18 mouse cellular contexts compared by ENCODE assay signal in genomic region chr15:30633917-30634316, GRCm38 (mm10).
DNase-seq lines count a peak whose midpoint lies in the region; ATAC-seq lines count a peak whose summit lies in the region.
"Had no signal": no experiment of that assay in that cellular context is flagged by ENCODE, and none has a peak within 500 bp of the region (broad histone marks: within the 10 kb centered on the region; RNA-seq: fewer than 3 reads in every experiment).

No protein-coding gene starts in this region.

- WGBS in forebrain, embryonic 13.5 days = 25% methylated on average over 2 of the region's 2 CpGs
- 68% methylated on average over 2 of the region's 2 CpGs for WGBS in forebrain, embryonic 11.5 days
- 39% methylated on average over 2 of the region's 2 CpGs for WGBS in forebrain, embryonic 14.5 days
- 43% methylated on average over 2 of the region's 2 CpGs for WGBS in hindbrain, embryonic 12.5 days
- WGBS in midbrain, embryonic 14.5 days = 16% methylated on average over 2 of the region's 2 CpGs

- H3K27me3 ChIP-seq in forebrain, embryonic 13.5 days = no peaks in the 10 kb centered on the region
- no peaks in the 10 kb centered on the region for H3K27me3 ChIP-seq in forebrain, embryonic 11.5 days (ENCODE audit: control insufficient read depth, insufficient read depth, low read length)
- H3K27me3 ChIP-seq in forebrain, embryonic 14.5 days (replicated peaks; ENCODE audit: control insufficient read depth, insufficient read depth, low read length) = no peaks in the 10 kb centered on the region
- H3K27me3 ChIP-seq in hindbrain, embryonic 12.5 days = no peaks in the 10 kb centered on the region
- H3K27me3 ChIP-seq in midbrain, embryonic 14.5 days (ENCODE audit: control insufficient read depth, insufficient read depth, low read length) = no peaks in the 10 kb centered on the region

- 0 out of 2 replicates have a peak, but pooled peaks cover 12% of the 10 kb centered on the region for H3K36me3 ChIP-seq in forebrain, embryonic 13.5 days (ENCODE audit: poor library complexity, severe bottlenecking)
- H3K36me3 ChIP-seq in forebrain, embryonic 11.5 days (ENCODE audit: control insufficient read depth, insufficient read depth, low read length) = no peaks in the 10 kb centered on the region
- no peaks in the 10 kb centered on the region for H3K36me3 ChIP-seq in forebrain, embryonic 14.5 days (ENCODE audit: control insufficient read depth, insufficient read depth, low read length)
- H3K36me3 ChIP-seq in hindbrain, embryonic 12.5 days = no peaks in the 10 kb centered on the region
- no peaks in the 10 kb centered on the region for H3K36me3 ChIP-seq in midbrain, embryonic 14.5 days (ENCODE audit: control insufficient read depth, insufficient read depth, low read length)

- peak; percentile 62 for ATAC-seq in forebrain, embryonic 13.5 days
- no peak for ATAC-seq in forebrain, embryonic 11.5 days (replicated peaks; ENCODE audit: low FRiP score)
- ATAC-seq in forebrain, embryonic 14.5 days = peak; percentile 49; the same call in 1 of the 2 replicates
- ATAC-seq in hindbrain, embryonic 12.5 days (ENCODE audit: low FRiP score) = peak; percentile 64
- peak; percentile 72; the same call in 1 of the 2 replicates for ATAC-seq in midbrain, embryonic 14.5 days (ENCODE audit: low FRiP score, low TSS enrichment)
- no peak for ATAC-seq in monocyte, adult 5-6 weeks (replicated peaks; ENCODE audit: insufficient number of reproducible peaks, low FRiP score, low TSS enrichment, poor library complexity, severe bottlenecking)

- no peak for DNase-seq in forebrain, embryonic 11.5 days (ENCODE audit: low spot score)
- DNase-seq in forebrain, embryonic 14.5 days (ENCODE audit: low spot score) = peak; percentile 25
- DNase-seq in midbrain, embryonic 14.5 days = peak; percentile 70
- DNase-seq in left cerebral cortex, postnatal 25 days (ENCODE audit: low spot score in 2 of 2) = no peak
- DNase-seq in adrenal gland, adult 2 months = no peak
- DNase-seq: adrenal gland, postnatal 25 days; cerebellum, adult 9-10 months; gastrocnemius, postnatal 25 days; kidney, adult 2 months; kidney, postnatal 25 days; liver; lung, adult 18-20 months; right cerebral cortex, postnatal 25 days; thymus, postnatal 14 days had no signal

- peaks cover 23% of the 10 kb centered on the region for H3K4me1 ChIP-seq in forebrain, embryonic 13.5 days
- peaks cover 2% of the 10 kb centered on the region; the same call in 1 of the 2 replicates for H3K4me1 ChIP-seq in forebrain, embryonic 11.5 days (replicated peaks; ENCODE audit: control insufficient read depth, insufficient read depth, low read length)
- H3K4me1 ChIP-seq in forebrain, embryonic 14.5 days (ENCODE audit: control insufficient read depth, insufficient read depth, low read length) = peaks cover 11% of the 10 kb centered on the region
- peaks cover 9% of the 10 kb centered on the region; the same call in 1 of the 2 replicates for H3K4me1 ChIP-seq in hindbrain, embryonic 12.5 days
- peaks cover 16% of the 10 kb centered on the region for H3K4me1 ChIP-seq in midbrain, embryonic 14.5 days (ENCODE audit: control insufficient read depth, insufficient read depth, low read length)

- intact Hi-C loops in left cerebral cortex, postnatal 25 days (cut with DNase I) = no loop called here

- H3K27ac ChIP-seq in forebrain, embryonic 13.5 days = peak overlapping the region; percentile 35; the same call in 1 of the 2 replicates
- no peak overlapping the region for H3K27ac ChIP-seq in forebrain, embryonic 11.5 days (ENCODE audit: low read depth, low read length)
- H3K27ac ChIP-seq in forebrain, embryonic 14.5 days (ENCODE audit: low read depth, low read length) = 0 out of 2 replicates have a peak overlapping the region, but pooled peaks have one; percentile 27
- peak overlapping the region; percentile 83 for H3K27ac ChIP-seq in hindbrain, embryonic 12.5 days
- H3K27ac ChIP-seq in midbrain, embryonic 14.5 days (replicated peaks; ENCODE audit: low read depth, low read length) = peak overlapping the region; percentile 49; the same call in 1 of the 2 replicates

- no peak overlapping the region for H3K4me3 ChIP-seq in forebrain, embryonic 13.5 days
- no peak overlapping the region for H3K4me3 ChIP-seq in forebrain, embryonic 11.5 days (ENCODE audit: low read depth, low read length)
- no peak overlapping the region for H3K4me3 ChIP-seq in forebrain, embryonic 14.5 days (ENCODE audit: low read depth, low read length)
- H3K4me3 ChIP-seq in hindbrain, embryonic 12.5 days = no peak overlapping the region
- no peak overlapping the region for H3K4me3 ChIP-seq in midbrain, embryonic 14.5 days (replicated peaks; ENCODE audit: low read depth, low read length)
- H3K4me3 ChIP-seq: myocyte had no signal

- no peaks in the 10 kb centered on the region for H3K9me3 ChIP-seq in forebrain, embryonic 13.5 days (replicated peaks)
- no peaks in the 10 kb centered on the region for H3K9me3 ChIP-seq in forebrain, embryonic 11.5 days (ENCODE audit: control insufficient read depth, low read length)
- H3K9me3 ChIP-seq in forebrain, embryonic 14.5 days (replicated peaks; ENCODE audit: control insufficient read depth, low read length) = no peaks in the 10 kb centered on the region
- H3K9me3 ChIP-seq in hindbrain, embryonic 12.5 days (replicated peaks) = no peaks in the 10 kb centered on the region
- no peaks in the 10 kb centered on the region for H3K9me3 ChIP-seq in midbrain, embryonic 14.5 days (ENCODE audit: control insufficient read depth, low read length)

- H3K9ac ChIP-seq in forebrain, embryonic 13.5 days = no peak overlapping the region
- H3K9ac ChIP-seq in forebrain, embryonic 11.5 days (ENCODE audit: low read length) = no peak overlapping the region
- no peak overlapping the region for H3K9ac ChIP-seq in forebrain, embryonic 14.5 days (ENCODE audit: low read length)
- H3K9ac ChIP-seq in hindbrain, embryonic 12.5 days = no peak overlapping the region
- no peak overlapping the region for H3K9ac ChIP-seq in midbrain, embryonic 14.5 days (replicated peaks; ENCODE audit: low read length)

- H3K4me2 ChIP-seq in forebrain, embryonic 13.5 days = no peak overlapping the region
- H3K4me2 ChIP-seq in forebrain, embryonic 11.5 days (ENCODE audit: low read depth, low read length, severe bottlenecking) = no peak overlapping the region
- H3K4me2 ChIP-seq in forebrain, embryonic 14.5 days (ENCODE audit: low read length) = no peak overlapping the region
- no peak overlapping the region for H3K4me2 ChIP-seq in hindbrain, embryonic 12.5 days (replicated peaks)
- no peak overlapping the region for H3K4me2 ChIP-seq in midbrain, embryonic 14.5 days (ENCODE audit: low read length)

Comparison
In these comparisons a context has a peak if more than half of its experiments do, and no peak if none do; other contexts are left out.
1. ATAC-seq: peak in forebrain, embryonic 13.5 days (single experiment), forebrain, embryonic 14.5 days (single experiment), hindbrain, embryonic 12.5 days (single experiment) and midbrain, embryonic 14.5 days (single experiment); none in forebrain, embryonic 11.5 days (single experiment) and monocyte, adult 5-6 weeks (single experiment).
2. DNase-seq: peak in forebrain, embryonic 14.5 days (single experiment) and midbrain, embryonic 14.5 days (single experiment); none in forebrain, embryonic 11.5 days (single experiment), left cerebral cortex, postnatal 25 days (0 of 2) and adrenal gland, adult 2 months (single experiment).